Mouse (Mus musculus) liver, postnatal 0 days (tissue): ENCODE results near the gene Nrg4.

Source experiments
- CTCF ChIP-seq: sonication (generic); IDR thresholded peaks from 2 replicates; pipeline ENCODE4 v1.5.1; 2016; ENCODE audit warnings: antibody characterized with exemption, low read depth
- EP300 ChIP-seq: IDR thresholded peaks from 2 replicates; pipeline ENCODE4 v1.6.1; 2016; ENCODE audit warnings: antibody characterized with exemption, low read depth, mild to moderate bottlenecking

DNA sequence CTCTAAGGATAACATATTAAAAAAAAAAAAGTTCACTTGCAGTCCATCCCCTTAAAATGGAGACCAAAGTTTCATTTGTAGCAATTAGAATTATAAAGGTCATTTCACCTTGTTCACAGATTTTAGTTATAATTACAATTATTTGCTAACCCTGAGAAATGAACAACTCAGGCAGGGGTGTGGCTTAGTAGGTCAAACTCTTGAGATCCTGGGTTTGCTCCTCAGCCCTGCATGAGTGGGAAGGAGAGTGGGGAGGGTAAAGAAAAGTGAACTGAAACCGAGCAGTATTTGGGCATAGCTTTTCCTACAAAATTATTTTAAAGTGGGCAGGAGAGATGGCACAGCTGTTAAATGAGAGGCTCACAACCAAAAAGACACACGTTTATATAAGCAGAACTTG, 19.6 kb downstream of the Nrg4 start:
- TF ChIP-seq CTCF (no peak), EP300 (no peak)
